Mouse (Mus musculus): Measurements from ENCODE around the gene 4930447F04Rik. TPM values are rescaled to one million over a fixed set of nuclear protein-coding genes. Genes with fewer than 3 reads are reported as not detected.

The 4930447F04Rik gene
- not detected for total RNA-seq (2021)
- long read RNA-seq, experiment 1: 0 reads
- long read RNA-seq, experiment 2: 0 reads

- no peak for DNase-seq (ENCODE audit: extremely low spot score in 1 of 2, low spot score in 2 of 2)
These were observed at the start of gene 4930447F04Rik for GRCm38 (mm10) chrX:66304124-66304523. Gene 4930447F04Rik (minus strand): TSS chrX:66304224.

More at GRCm38 (mm10) chrX:66304124-66304523, at the start of gene 4930447F04Rik:
- no peak for TF ChIP-seq CTCF (IDR thresholded peaks at IDR 0.05)
- Histone ChIP-seq H3K27ac (no peak within 1 kb of the TSS), H3K4me3 (no peak within 1 kb of the TSS)
- intact Hi-C loops (cut with DNase I): no loop called here
